Mouse (Mus musculus): ENCODE data around the gene Mpdu1.
A peak's percentile ranks its signal among the peaks of the same experiment; 100 is the strongest.
"Not testable (repeated sequence)": the region's sequence is repeated elsewhere in the genome, so short reads cannot be mapped to it uniquely, and the experiment has no call there.

The Mpdu1 gene

GRCm38 (mm10) chr11:69662213-69662966, at the start of gene Mpdu1:
Mpdu1 (minus strand) TSS chr11:69662642.
- DNase-seq (ENCODE audit: low spot score in 2 of 2): peak; percentile 94 to 95

- no peak for DNase-seq (ENCODE audit: low spot score in 2 of 2)
These were observed 48.6 kb upstream of the Mpdu1 start for GRCm38 (mm10) chr11:69711082-69711481.

- no peak for DNase-seq (ENCODE audit: low spot score in 2 of 2)
These were observed 48.0 kb upstream of the Mpdu1 start for GRCm38 (mm10) chr11:69710470-69710869.

GRCm38 (mm10) chr11:69709554-69710446, 47.4 kb upstream of the Mpdu1 start:
- DNase-seq (ENCODE audit: low spot score in 2 of 2): no peak

- DNase-seq (ENCODE audit: low spot score in 2 of 2): no peak
These were observed 46.3 kb upstream of the Mpdu1 start for GRCm38 (mm10) chr11:69708614-69709265.

- DNase-seq (ENCODE audit: low spot score in 2 of 2): no peak
These were observed 45.5 kb upstream of the Mpdu1 start for GRCm38 (mm10) chr11:69707873-69708381.

- DNase-seq (ENCODE audit: low spot score in 2 of 2): no peak
These were observed 45.0 kb upstream of the Mpdu1 start for GRCm38 (mm10) chr11:69707480-69707847.

GRCm38 (mm10) chr11:69706775-69707479, 44.5 kb upstream of the Mpdu1 start:
- peak in 1 of 2 experiments; percentile 58 for DNase-seq (ENCODE audit: low spot score in 2 of 2)

GRCm38 (mm10) chr11:69704613-69705010, 42.2 kb upstream of the Mpdu1 start:
- DNase-seq (ENCODE audit: low spot score in 2 of 2): no peak

GRCm38 (mm10) chr11:69703814-69704612, 41.6 kb upstream of the Mpdu1 start:
- DNase-seq (ENCODE audit: low spot score in 2 of 2): no peak

GRCm38 (mm10) chr11:69703381-69703780, 40.9 kb upstream of the Mpdu1 start:
- not testable (repeated sequence) for DNase-seq (ENCODE audit: low spot score in 2 of 2)

- not testable (repeated sequence) for DNase-seq (ENCODE audit: low spot score in 2 of 2)
These were observed 40.4 kb upstream of the Mpdu1 start for GRCm38 (mm10) chr11:69702886-69703285.

GRCm38 (mm10) chr11:69699595-69699994, 37.2 kb upstream of the Mpdu1 start:
- no peak for DNase-seq (ENCODE audit: low spot score in 2 of 2)

GRCm38 (mm10) chr11:69698574-69698973, 36.1 kb upstream of the Mpdu1 start:
- no peak for DNase-seq (ENCODE audit: low spot score in 2 of 2)

GRCm38 (mm10) chr11:69697396-69697795, 35.0 kb upstream of the Mpdu1 start:
- no peak for DNase-seq (ENCODE audit: low spot score in 2 of 2)

- no peak for DNase-seq (ENCODE audit: low spot score in 2 of 2)
These were observed 33.1 kb upstream of the Mpdu1 start, which contains the start of the genes Tnfsf12 and Tnfsfm13 for GRCm38 (mm10) chr11:69695361-69696181. Tnfsf12 (minus strand) TSS chr11:69695849. Tnfsfm13 (minus strand) TSS chr11:69696098.

GRCm38 (mm10) chr11:69695046-69695360, 32.6 kb upstream of the Mpdu1 start:
- peak in 1 of 2 experiments; percentile 61 for DNase-seq (ENCODE audit: low spot score in 2 of 2)

- no peak for DNase-seq (ENCODE audit: low spot score in 2 of 2)
These were observed 31.1 kb upstream of the Mpdu1 start for GRCm38 (mm10) chr11:69693421-69693965.

GRCm38 (mm10) chr11:69692863-69693262, 30.4 kb upstream of the Mpdu1 start:
- DNase-seq (ENCODE audit: low spot score in 2 of 2): no peak

Data from left cerebral cortex, adult 9 months (tissue).